Mouse (Mus musculus): ENCODE data around the gene Strn3. TPM values are rescaled to one million over a fixed set of nuclear protein-coding genes. Genes with fewer than 3 reads are reported as not detected.

The Strn3 gene
- 42.8 and 44.8 TPM in 2 replicates for polyA plus RNA-seq (2015; fragmentation: Nextera tagmentation; extraction: Ambion mirVana)

DNA sequence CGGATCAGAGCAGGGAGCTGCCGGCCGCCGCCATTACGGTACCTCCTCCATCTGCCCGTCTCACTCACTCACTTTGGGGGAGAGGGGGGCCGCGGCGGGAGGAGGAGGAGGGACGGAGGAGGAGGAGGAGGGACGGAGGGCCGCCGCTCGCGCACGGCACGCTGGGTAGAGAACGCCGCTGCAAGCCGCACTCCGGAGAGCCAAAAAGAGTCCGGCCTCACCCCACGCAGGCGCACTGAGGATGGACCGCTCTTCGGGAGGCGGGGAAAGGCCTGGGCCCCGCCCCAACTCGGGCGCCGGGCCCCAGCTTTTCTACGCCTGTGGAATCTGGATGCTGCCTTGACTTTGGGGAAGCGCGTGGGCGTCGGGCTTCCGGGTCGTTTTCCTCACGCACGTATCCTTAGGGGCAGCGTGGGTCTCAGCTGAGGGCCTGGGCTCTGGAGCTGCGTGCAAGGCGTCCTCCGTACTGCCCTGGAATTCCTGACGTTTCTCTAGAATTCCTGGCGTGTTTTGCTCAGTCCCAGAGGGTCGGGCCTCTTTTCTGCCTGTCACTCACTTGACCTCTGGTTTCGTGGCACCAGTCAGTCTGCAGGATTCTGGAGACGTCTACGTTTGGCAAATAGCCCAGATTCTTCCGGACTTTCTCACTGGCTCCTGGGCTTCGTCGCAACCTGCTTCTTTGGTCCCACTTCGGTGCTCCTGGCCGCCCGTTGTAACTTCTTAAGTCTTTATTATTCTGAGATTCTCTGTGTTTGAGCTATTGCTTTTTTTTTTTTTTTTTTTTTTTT is at the start of gene Strn3:
Strn3 (minus strand) TSS at position 53 of the 788 bp plus-strand sequence.
- Histone ChIP-seq H3K27me3 (replicated peaks; ENCODE audit: control insufficient read depth, insufficient read depth, low read length) (no peaks in the 10 kb centered on the region), H3K27ac (ENCODE audit: low read length) (peak within 1 kb of the TSS; percentile 99), H3K4me2 (ENCODE audit: low read length) (peak within 1 kb of the TSS; percentile 76), H3K4me1 (replicated peaks; ENCODE audit: control insufficient read depth, insufficient read depth, low read length) (peaks cover 11% of the 10 kb centered on the region), H3K9me3 (ENCODE audit: control insufficient read depth, low read length) (no peaks in the 10 kb centered on the region), H3K9ac (replicated peaks; ENCODE audit: low read depth, low read length) (peak within 1 kb of the TSS; percentile 100), H3K36me3 (ENCODE audit: control insufficient read depth, insufficient read depth) (no peaks in the 10 kb centered on the region), H3K4me3 (replicated peaks; ENCODE audit: low read length) (peak within 1 kb of the TSS; percentile 90)
- ATAC-seq: peak; percentile 97
- under 1% methylated on average over 45 of the region's 56 CpGs for WGBS

DNA sequence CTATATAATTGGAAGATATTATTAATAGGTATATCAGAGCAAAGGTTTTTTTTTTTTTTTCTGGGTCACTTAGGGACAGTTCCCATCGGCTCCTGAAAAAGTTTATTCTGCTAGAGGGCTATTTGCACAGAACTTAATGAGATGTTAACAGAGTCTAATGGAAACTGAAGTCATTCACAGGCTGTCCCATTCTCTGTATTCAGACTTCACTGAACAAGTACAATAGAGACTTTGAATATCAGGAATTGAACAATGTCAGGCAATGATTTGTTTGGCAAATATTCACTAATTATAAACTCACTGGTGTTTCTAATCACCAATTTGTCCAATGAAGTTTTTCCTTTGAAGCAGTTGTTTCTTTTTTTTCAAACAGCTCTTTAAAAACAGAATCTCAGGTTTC is 45.1 kb upstream of the Strn3 start:
- H3K36me3 ChIP-seq (ENCODE audit: control insufficient read depth, insufficient read depth): no peaks in the 10 kb centered on the region
- peak; percentile 74 for ATAC-seq
- no peak overlapping the region for H3K4me3 ChIP-seq (replicated peaks; ENCODE audit: low read length)
- H3K27ac ChIP-seq (ENCODE audit: low read length): no peak overlapping the region
- H3K4me2 ChIP-seq (ENCODE audit: low read length): no peak overlapping the region
- H3K9me3 ChIP-seq (ENCODE audit: control insufficient read depth, low read length): no peaks in the 10 kb centered on the region; the same call in 1 of the 2 replicates
- H3K4me1 ChIP-seq (replicated peaks; ENCODE audit: control insufficient read depth, insufficient read depth, low read length): peaks cover 3% of the 10 kb centered on the region
- no peak overlapping the region for H3K9ac ChIP-seq (replicated peaks; ENCODE audit: low read depth, low read length)
- H3K27me3 ChIP-seq (replicated peaks; ENCODE audit: control insufficient read depth, insufficient read depth, low read length): no peaks in the 10 kb centered on the region
- 6% methylated on average over 1 of the region's 1 CpGs for WGBS

DNA sequence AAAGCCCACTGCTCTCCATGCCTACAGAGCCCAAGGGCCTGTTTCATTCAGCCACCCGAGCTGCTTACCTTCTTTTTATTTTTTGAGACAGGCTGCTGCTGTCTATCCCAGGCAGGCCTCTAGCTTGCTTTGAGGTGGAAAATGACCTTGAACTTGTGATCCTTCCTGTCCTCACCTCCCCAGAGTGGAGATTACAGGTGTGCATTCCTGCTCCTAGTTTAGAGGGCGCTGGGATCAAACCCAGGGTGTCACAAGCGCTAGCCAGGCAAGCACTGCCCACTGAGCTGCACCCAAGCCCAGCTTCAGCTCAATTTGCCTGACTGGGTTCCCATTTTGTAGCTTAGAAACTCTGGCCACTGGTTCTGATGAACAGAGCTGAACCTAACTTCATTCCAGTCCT is 44.7 kb upstream of the Strn3 start:
- Histone ChIP-seq H3K27ac (ENCODE audit: low read length) (no peak overlapping the region), H3K27me3 (replicated peaks; ENCODE audit: control insufficient read depth, insufficient read depth, low read length) (no peaks in the 10 kb centered on the region), H3K9ac (replicated peaks; ENCODE audit: low read depth, low read length) (no peak overlapping the region), H3K36me3 (ENCODE audit: control insufficient read depth, insufficient read depth) (no peaks in the 10 kb centered on the region), H3K4me2 (ENCODE audit: low read length) (no peak overlapping the region), H3K9me3 (ENCODE audit: control insufficient read depth, low read length) (no peaks in the 10 kb centered on the region), H3K4me3 (replicated peaks; ENCODE audit: low read length) (no peak overlapping the region), H3K4me1 (replicated peaks; ENCODE audit: control insufficient read depth, insufficient read depth, low read length) (peaks cover 3% of the 10 kb centered on the region)
- no peak for ATAC-seq
- WGBS: 34% methylated on average over 3 of the region's 3 CpGs

DNA sequence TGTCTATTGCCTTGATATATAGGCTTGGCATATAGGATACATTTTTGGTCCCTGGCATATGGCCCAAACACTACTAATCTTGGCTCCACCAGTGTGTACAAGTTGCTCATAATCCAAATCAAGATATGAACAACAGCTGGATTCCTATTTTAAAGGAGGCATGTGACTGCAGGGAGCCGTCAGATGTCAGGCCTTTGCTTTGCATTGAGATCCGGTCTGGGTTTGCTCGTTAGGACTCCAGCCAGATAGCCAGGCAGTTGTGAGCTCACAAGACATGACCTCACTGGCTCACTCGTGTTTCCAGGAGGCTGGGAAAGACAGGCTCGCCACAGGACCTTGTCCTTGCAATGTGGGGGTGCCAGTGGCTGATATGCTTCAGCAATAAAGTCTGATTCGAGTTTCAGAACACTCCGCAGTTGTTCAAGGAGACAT is 44.2 kb upstream of the Strn3 start:
- Histone ChIP-seq H3K36me3 (ENCODE audit: control insufficient read depth, insufficient read depth) (no peaks in the 10 kb centered on the region), H3K27ac (ENCODE audit: low read length) (no peak overlapping the region), H3K4me3 (replicated peaks; ENCODE audit: low read length) (no peak overlapping the region), H3K4me1 (replicated peaks; ENCODE audit: control insufficient read depth, insufficient read depth, low read length) (peaks cover 3% of the 10 kb centered on the region), H3K9ac (replicated peaks; ENCODE audit: low read depth, low read length) (no peak overlapping the region), H3K27me3 (replicated peaks; ENCODE audit: control insufficient read depth, insufficient read depth, low read length) (no peaks in the 10 kb centered on the region), H3K9me3 (ENCODE audit: control insufficient read depth, low read length) (no peaks in the 10 kb centered on the region), H3K4me2 (ENCODE audit: low read length) (no peak overlapping the region)
- no peak for ATAC-seq
- 33% methylated on average over 7 of the region's 7 CpGs for WGBS

DNA sequence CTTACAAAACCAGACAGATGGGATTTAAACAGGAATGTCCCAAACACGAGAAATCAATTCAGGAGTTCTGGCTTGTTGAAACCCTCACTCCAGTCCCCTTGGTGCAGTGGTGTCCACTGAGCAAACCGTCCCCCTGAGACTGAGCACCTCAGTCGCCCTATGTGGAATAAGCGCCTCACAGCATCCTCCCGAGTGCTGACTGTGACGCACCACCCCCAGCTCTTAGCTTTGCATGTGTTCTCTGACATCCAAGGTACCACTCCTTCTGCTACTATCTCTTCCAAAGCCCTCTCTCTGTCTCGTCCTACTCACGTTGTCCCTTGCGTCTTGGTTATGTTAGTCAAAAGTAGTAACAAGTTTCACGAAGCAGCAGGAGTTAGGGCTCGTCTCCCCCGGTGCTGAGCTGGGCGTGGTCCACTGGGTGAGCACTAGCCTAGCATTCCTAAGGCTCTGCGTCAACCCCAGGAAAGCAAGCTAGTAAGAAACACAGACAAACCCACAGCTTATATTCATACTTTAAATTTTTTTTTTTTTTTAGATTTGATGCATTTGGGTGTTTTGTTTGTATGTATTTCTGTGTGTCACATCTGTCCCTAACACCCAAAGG is 43.0 kb upstream of the Strn3 start:
- Histone ChIP-seq H3K27me3 (replicated peaks; ENCODE audit: control insufficient read depth, insufficient read depth, low read length) (no peaks in the 10 kb centered on the region), H3K36me3 (ENCODE audit: control insufficient read depth, insufficient read depth) (no peaks in the 10 kb centered on the region), H3K27ac (ENCODE audit: low read length) (no peak overlapping the region), H3K9ac (replicated peaks; ENCODE audit: low read depth, low read length) (no peak overlapping the region), H3K4me1 (replicated peaks; ENCODE audit: control insufficient read depth, insufficient read depth, low read length) (peaks cover 3% of the 10 kb centered on the region), H3K4me2 (ENCODE audit: low read length) (no peak overlapping the region), H3K9me3 (ENCODE audit: control insufficient read depth, low read length) (no peaks in the 10 kb centered on the region), H3K4me3 (replicated peaks; ENCODE audit: low read length) (no peak overlapping the region)
- ATAC-seq: no peak
- 85% methylated on average over 14 of the region's 14 CpGs for WGBS

DNA sequence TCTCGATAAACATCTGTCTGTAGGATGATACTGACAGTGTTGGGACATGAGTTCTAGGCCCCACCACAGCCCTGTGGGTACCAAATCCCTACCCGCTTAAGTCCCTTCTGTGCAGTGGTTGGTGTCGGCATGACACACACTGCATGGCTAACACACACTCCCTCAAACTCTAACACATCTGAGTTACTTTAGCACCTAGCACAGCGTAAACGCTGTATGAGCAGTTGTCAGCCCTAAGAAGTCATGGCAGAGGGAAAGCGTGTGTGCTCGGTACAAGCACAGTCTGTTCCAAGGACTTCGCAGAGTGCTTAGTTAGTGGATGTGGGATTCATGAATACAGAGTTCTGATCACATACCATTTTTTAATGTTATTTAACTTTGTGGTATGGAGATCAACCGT is 38.1 kb upstream of the Strn3 start:
- H3K36me3 ChIP-seq (ENCODE audit: control insufficient read depth, insufficient read depth): no peaks in the 10 kb centered on the region
- WGBS: 94% methylated on average over 9 of the region's 9 CpGs
- no peaks in the 10 kb centered on the region for H3K4me1 ChIP-seq (replicated peaks; ENCODE audit: control insufficient read depth, insufficient read depth, low read length)
- H3K9ac ChIP-seq (replicated peaks; ENCODE audit: low read depth, low read length): no peak overlapping the region
- H3K9me3 ChIP-seq (ENCODE audit: control insufficient read depth, low read length): no peaks in the 10 kb centered on the region
- no peak for ATAC-seq
- no peaks in the 10 kb centered on the region for H3K27me3 ChIP-seq (replicated peaks; ENCODE audit: control insufficient read depth, insufficient read depth, low read length)
- H3K4me3 ChIP-seq (replicated peaks; ENCODE audit: low read length): no peak overlapping the region
- H3K27ac ChIP-seq (ENCODE audit: low read length): no peak overlapping the region
- no peak overlapping the region for H3K4me2 ChIP-seq (ENCODE audit: low read length)

DNA sequence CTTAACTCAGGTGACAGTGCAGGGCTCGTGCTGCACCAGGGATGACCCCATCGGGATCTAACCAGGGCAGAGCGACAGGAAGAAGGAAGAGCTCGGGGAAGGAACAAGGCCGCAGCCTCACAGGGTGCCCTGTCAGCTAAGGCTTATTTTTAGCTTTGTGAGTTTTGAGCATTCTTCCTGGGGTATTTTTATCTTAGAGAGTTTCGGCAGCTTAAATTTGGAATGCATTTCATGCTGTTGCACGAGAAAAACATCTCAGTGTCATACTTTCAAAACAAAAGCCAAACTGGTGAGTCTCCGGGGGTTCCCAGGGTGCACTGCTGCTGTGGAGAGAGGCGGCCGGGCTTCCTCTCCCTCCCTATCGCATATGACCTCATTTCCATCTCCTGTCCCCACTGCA is 37.4 kb upstream of the Strn3 start:
- ATAC-seq: no peak
- no peaks in the 10 kb centered on the region for H3K27me3 ChIP-seq (replicated peaks; ENCODE audit: control insufficient read depth, insufficient read depth, low read length)
- no peak overlapping the region for H3K27ac ChIP-seq (ENCODE audit: low read length)
- no peaks in the 10 kb centered on the region for H3K9me3 ChIP-seq (ENCODE audit: control insufficient read depth, low read length)
- H3K4me3 ChIP-seq (replicated peaks; ENCODE audit: low read length): no peak overlapping the region
- WGBS: 81% methylated on average over 11 of the region's 11 CpGs
- no peaks in the 10 kb centered on the region for H3K36me3 ChIP-seq (ENCODE audit: control insufficient read depth, insufficient read depth)
- H3K4me2 ChIP-seq (ENCODE audit: low read length): no peak overlapping the region
- H3K9ac ChIP-seq (replicated peaks; ENCODE audit: low read depth, low read length): no peak overlapping the region
- no peaks in the 10 kb centered on the region for H3K4me1 ChIP-seq (replicated peaks; ENCODE audit: control insufficient read depth, insufficient read depth, low read length)

DNA sequence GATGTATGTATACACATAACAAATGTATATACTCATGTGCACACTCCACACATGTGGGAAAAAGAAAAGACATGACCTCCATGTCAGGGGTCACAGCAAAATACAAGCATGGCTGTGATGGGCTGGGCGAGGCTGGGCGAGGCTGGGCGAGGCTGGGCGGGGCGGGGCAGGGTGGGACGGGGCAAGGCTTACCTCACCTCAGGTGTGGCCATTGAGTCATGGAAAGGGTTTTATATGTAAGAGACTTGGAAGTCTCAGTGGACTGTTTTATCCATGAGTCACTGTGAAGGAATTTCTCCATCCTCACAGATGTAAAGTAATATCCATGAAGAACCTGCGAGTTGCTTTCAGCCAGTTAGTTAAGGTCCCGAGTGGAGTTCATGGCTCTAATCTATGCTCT is 30.1 kb upstream of the Strn3 start:
- ATAC-seq: no peak
- H3K4me1 ChIP-seq (replicated peaks; ENCODE audit: control insufficient read depth, insufficient read depth, low read length): no peaks in the 10 kb centered on the region
- no peak overlapping the region for H3K4me2 ChIP-seq (ENCODE audit: low read length)
- no peaks in the 10 kb centered on the region for H3K36me3 ChIP-seq (ENCODE audit: control insufficient read depth, insufficient read depth)
- no peak overlapping the region for H3K9ac ChIP-seq (replicated peaks; ENCODE audit: low read depth, low read length)
- H3K27me3 ChIP-seq (replicated peaks; ENCODE audit: control insufficient read depth, insufficient read depth, low read length): no peaks in the 10 kb centered on the region
- no peaks in the 10 kb centered on the region for H3K9me3 ChIP-seq (ENCODE audit: control insufficient read depth, low read length)
- WGBS: 95% methylated on average over 8 of the region's 8 CpGs
- no peak overlapping the region for H3K27ac ChIP-seq (ENCODE audit: low read length)
- no peak overlapping the region for H3K4me3 ChIP-seq (replicated peaks; ENCODE audit: low read length)

DNA sequence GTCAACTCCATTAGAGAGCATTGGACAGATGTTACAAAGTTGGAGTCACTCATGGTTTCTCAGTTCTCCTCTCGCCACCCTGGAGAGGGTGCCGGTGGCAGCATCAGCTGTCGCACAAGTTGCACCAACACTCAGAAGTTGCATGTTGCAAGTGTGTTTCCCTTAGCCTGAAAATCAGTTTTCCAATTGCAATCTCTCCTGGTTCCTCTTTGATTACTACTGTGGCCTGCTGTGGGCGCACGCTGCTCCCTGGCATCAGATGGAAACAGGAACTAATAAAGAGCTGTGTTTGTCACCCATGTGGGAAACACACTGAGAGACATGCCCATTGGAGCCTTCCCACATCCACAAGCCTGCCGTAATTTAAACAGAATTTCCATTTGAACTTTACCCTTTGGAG is 26.9 kb upstream of the Strn3 start:
- H3K9me3 ChIP-seq (ENCODE audit: control insufficient read depth, low read length): no peaks in the 10 kb centered on the region
- no peak overlapping the region for H3K27ac ChIP-seq (ENCODE audit: low read length)
- ATAC-seq: no peak
- no peaks in the 10 kb centered on the region for H3K36me3 ChIP-seq (ENCODE audit: control insufficient read depth, insufficient read depth)
- H3K27me3 ChIP-seq (replicated peaks; ENCODE audit: control insufficient read depth, insufficient read depth, low read length): no peaks in the 10 kb centered on the region
- H3K4me1 ChIP-seq (replicated peaks; ENCODE audit: control insufficient read depth, insufficient read depth, low read length): no peaks in the 10 kb centered on the region
- no peak overlapping the region for H3K4me3 ChIP-seq (replicated peaks; ENCODE audit: low read length)
- WGBS: 95% methylated on average over 6 of the region's 6 CpGs
- H3K4me2 ChIP-seq (ENCODE audit: low read length): no peak overlapping the region
- no peak overlapping the region for H3K9ac ChIP-seq (replicated peaks; ENCODE audit: low read depth, low read length)

Measured in forebrain, embryonic 16.5 days (tissue).